Mouse (Mus musculus): ENCODE data around the gene Eftud2.

- TF ChIP-seq CTCF (IDR thresholded peaks at IDR 0.05; ENCODE audit: low read depth, low read length) = no peak
- no peak for TF ChIP-seq POLR2A (IDR thresholded peaks at IDR 0.05; ENCODE audit: insufficient read depth, low read length)
Observed at GRCm38 (mm10) chr11:102834219-102834618, 46.6 kb downstream of the Eftud2 start.
